Mouse (Mus musculus): ENCODE measurements at regions not wholly inside any gene's neighbourhood (a gene's known extent, or its start where the extent isn't known, plus 50 kb on each side); places are given as distances from the start of the nearest gene placed in this dataset.

DNA sequence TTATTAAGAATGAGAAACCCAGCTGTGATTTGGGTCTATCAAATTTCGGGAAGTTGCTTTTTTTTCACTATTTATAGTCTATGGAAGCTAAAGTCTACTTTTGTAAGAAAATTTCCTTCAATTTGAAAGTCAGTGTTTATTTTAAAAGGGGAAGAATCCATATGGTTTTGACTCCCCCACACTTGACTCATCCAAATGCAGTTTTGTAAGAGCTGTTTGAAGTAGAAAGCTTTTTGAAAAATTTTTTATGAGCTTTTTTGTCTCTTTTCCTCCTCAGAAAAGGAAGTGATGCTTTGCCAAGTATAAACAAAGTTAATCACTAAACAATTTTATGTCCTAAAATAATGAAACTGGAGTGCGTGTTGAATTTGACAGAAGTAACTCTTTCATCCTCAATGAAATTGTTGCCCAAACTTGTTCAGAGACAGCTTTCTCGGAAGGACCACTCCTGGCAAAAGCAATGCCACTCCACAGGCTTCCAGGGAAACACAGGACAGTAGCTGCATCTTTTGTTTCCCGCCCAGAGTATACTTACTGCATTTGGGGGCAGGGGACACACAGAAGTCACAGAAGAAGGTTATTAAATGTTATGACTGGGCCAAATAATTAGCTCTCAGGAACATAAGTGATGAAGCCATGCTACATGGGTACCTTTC lies 196.4 kb upstream of the Dcn start:
- DNase-seq, result no peak

DNA sequence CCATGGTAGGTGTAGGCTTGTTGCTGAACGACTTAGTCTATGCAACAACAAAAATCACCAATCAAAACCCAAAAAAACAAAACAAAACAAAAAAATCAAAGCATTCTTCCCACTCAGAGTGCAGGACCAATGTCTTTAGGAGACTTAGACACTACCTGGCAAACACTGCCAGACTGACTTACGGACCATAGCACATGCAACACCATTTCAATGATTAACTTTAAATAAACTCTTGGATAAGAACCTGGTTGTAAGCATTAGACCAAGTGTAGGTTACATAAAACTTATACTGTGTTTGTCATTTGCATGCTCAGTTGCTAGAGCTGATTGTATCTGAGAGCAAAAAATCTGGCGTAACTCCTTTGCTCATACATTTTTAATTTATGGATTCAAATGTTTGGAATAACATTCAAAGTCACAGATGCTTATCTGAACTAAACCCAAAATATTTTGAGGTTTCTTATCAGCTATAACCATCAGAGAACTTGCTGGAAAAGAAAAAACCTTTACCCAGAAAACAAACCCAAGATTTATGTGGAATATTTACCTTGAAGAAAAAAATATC lies 174.5 kb upstream of the Dcn start:
- no peak for DNase-seq

GRCm38 (mm10) chr10:97309580-97309979 lies 169.8 kb upstream of the Dcn start:
- no peak for DNase-seq

DNA sequence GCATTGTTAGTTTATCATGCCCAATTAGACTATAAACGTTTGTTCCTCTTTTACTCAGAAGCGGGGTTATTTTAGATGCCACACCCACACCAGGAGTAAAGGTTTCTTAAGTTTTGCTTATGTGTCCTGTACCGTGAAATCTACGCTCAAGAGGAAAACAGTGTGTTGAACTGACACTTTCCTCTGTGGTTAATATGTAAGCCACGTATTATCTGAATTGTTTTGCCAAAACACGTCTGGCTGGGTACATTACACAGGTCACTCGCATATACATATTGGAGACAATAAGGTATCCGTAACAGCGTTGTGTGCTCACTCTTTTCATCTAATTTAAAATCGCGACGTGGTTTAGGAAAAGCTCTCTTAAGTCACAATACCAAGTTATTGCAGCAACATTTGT lies 166.9 kb upstream of the Dcn start:
- no peak for DNase-seq

DNA sequence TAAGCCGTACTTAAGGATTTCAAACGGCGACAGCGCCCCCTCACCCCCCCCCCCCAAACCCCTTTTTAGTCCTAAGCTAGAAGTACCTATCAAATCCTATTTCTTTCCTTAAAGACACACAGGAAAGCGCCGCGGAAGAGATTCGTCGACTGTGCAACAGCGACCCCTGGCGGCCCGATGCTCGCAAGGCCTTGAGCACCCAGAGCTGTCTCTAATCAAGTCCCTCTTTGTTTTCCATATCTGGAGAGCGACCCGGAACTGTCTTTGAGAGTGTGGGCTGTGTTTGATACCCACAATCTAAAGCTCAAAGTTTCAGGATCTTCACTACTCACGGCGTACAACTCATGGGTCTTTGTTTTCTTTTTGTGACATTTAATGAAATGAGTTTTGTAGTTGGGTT lies 166.4 kb upstream of the Dcn start:
- DNase-seq, result peak; percentile 98

DNA sequence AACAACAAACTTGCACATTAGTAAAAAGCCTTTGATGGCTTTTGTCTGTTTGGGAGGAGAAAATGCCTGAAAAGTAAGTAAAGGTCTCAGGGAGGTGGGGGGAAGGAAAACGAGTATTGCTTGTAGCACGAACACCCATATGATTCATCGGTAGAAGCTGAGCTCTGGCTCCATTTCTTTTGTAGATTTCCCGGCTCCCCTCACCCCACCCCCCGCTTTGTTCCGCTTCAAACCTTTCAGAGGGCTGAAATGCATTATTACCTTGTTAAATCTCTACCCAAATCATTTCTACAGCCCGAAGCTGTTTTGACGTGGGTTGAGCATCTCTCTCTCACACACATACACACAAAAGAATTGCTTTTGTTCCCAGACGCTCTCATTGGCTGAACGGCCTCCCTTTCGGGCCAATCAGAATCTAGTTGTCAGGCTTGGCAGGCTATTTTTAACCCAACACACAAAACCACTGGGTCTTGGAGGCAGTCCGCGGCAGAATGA lies 166.0 kb upstream of the Dcn start:
- peak; percentile 70 for DNase-seq

DNA sequence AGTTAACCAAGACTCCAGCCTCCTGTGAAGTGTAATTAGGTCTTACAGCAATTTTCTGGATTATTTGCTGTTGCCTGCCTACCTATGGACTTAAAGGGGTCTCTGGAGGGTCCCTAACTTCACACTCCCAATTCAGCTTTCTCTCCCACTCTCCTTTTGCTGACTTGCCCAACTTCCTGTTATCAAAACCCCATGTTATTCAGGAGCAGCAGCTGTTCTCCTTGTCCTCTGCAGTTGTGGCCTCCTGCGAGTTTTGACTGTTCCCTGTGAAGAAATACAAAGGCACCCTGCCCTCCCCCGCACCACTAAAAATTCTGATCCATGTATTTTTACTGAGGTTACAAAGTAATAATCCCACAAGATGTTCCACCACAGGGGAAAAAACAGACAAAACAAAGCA lies 146.8 kb upstream of the Dcn start:
- no peak for DNase-seq

GRCm38 (mm10) chr10:97334044-97334443 lies 145.4 kb upstream of the Dcn start:
- no peak for DNase-seq

- no peak for DNase-seq
These were observed 144.7 kb upstream of the Dcn start for GRCm38 (mm10) chr10:97334606-97335150.

GRCm38 (mm10) chr10:97338033-97338692 lies 141.2 kb upstream of the Dcn start:
- no peak for DNase-seq

- DNase-seq, result no peak
These were observed 139.3 kb upstream of the Dcn start for GRCm38 (mm10) chr10:97339866-97340706.

DNA sequence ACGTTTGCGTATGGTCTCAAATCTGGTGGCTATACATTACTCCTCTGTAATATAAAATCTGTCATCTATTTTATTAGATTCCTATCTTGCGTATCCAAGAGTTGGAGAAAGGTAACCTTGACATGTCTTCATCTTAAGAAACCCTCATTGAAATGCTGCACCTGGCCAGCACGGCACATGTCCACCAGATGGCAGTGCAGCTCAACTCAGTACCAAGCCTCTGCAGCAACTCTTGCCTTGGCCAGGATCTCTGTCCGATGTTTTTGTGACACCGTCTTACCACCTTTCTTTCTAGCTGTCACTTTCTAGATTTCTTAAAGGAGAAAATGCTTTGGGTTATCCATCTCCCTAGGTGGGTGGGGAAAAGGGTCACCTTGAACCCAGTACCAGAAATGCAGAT lies 134.1 kb upstream of the Dcn start:
- DNase-seq, result peak; percentile 83

DNA sequence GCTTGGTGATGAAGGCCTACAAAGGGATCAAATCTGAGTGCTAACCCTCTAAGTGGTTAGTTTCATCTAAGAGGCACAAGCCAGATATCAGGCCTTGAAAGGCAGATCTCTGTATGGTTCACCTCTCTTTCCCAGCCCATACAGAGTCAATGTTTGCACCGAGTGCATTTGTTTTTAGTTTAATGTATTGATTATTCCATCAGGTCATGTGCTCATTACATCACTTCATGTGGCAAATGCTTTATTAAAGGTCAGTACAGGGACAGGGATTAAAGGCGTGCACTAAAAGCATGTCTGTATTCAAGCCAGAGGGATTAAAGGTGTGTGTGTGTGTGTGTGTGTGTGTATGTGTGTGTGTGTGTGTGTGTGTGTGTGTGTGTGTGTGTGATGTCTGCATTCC lies 132.5 kb upstream of the Dcn start:
- DNase-seq, result no peak

GRCm38 (mm10) chr10:97368625-97369024 lies 110.8 kb upstream of the Dcn start:
- no peak for DNase-seq

GRCm38 (mm10) chr10:97375824-97376223 lies 103.6 kb upstream of the Dcn start:
- DNase-seq, result peak; percentile 50

DNA sequence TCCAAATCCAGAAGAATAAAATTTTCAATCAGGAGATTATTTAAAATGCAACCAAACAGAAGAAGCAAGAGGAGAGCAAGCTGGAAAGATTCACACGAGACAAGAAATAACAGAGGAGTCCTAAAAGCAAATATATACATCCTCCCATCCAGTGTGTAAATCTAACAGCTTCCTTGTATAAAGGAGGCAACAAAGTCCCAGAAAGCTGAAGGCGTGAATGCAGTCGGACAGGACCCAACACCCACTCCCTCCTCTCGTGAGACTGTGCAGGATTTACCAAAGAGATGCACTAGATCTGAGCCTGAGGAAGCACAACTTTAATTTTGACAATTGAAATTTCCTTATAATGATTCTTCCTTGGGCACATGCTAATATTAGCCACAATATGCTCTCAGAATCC lies 103.0 kb upstream of the Dcn start:
- no peak for DNase-seq

DNA sequence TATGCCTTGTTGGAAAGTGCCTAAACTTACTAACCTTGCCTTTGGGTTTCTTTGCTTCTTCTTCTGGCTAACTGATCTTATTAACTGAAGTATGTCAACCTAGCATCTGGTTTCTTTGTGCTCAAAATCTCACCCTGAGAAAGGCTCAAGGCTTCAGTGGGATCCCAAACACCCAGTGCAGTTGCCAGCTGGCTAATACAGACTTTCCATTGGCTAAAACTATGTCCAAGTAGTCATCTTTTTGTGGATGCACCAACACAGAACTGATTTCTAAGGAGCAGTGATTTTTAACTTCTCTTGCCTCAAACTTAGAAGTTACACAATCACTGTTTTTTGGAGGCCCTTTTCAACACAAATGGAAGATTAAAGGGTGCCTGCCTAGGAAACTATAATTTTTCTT lies 97.8 kb upstream of the Dcn start:
- no peak for DNase-seq

DNA sequence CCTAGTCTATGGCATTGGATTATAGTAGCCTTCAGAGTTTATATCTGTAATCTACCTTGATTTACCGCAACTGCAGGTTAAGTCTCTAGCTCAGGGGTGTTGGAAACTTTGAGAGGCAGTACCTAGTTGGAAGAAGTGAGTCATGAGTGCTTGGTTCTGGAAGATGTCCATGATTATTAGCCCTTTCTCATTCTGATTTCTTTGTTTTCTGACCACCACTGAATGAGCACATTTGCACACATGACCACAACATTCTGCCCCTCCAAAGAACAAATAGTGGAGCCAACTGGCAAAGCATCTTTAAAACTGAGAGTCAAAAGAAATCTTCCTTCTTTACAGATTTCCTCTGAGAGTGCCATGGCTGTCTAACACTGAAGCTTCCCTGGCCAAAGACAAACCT lies 95.5 kb upstream of the Dcn start:
- DNase-seq, result no peak

GRCm38 (mm10) chr10:97387196-97387876 lies 92.1 kb upstream of the Dcn start:
- no peak for DNase-seq

DNA sequence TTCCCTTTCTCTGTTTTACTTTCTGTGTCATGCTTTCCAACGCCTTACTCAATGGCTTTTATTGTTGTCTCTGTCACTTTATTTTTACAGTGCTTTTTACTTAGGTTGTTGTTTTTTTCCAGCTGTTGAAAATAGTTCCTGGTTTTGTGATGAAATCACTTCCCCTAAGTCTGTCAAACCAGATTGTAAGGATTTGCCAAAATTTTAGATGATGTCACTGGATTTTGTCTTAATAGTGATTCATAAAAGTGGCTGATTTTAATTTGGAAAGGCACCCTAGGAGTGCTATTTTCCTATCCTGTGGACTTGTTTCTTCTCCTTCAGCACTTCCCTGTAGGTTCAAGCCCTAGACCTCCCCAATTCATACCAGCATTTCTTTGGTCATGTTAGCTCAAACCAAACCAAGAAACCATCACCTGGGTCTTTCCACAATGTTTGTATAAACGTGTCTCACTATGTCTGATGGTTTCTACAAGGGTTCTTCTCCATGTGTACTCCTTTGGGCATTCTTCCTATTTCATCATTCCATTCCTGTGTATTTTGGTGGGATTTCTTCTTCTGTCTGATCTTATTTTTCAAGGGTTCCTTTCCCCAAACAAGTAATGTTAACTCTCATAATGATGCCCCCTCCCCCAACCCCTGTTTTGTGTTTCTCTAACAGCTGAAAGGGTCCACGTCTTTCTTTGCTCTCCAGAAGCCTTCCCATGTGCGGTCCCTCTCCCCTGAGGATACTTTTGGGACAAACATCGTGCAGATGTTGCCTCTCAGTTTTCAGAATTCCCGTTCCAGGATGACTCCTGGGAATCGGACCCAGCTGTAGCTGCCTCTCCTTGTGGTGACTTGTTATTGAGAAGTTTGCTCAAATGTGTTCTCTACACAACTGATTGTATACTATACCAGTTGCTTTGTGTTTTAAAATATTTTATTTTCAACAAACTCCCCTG lies 89.5 kb upstream of the Dcn start:
- DNase-seq, result no peak

- DNase-seq, result no peak
These were observed 82.2 kb upstream of the Dcn start for GRCm38 (mm10) chr10:97397062-97397771.
